Mouse (Mus musculus): ENCODE results near the gene Zfp704.

Gene Zfp704

GRCm38 (mm10) chr3:9454556-9455330 lies 155.1 kb downstream of the Zfp704 start:
- no peak for DNase-seq

- no peak for DNase-seq
Observed at GRCm38 (mm10) chr3:9450521-9450920, 159.4 kb downstream of the Zfp704 start.

GRCm38 (mm10) chr3:9449261-9450007 lies 160.5 kb downstream of the Zfp704 start:
- no peak for DNase-seq

- DNase-seq = no peak
Observed at GRCm38 (mm10) chr3:9448541-9448940, 161.3 kb downstream of the Zfp704 start.

- DNase-seq = no peak
Observed at GRCm38 (mm10) chr3:9444558-9444957, 165.3 kb downstream of the Zfp704 start.

GRCm38 (mm10) chr3:9443981-9444380 lies 165.9 kb downstream of the Zfp704 start:
- DNase-seq = no peak

- no peak for DNase-seq
Observed at GRCm38 (mm10) chr3:9443476-9443875, 166.4 kb downstream of the Zfp704 start.

- DNase-seq = no peak
Observed at GRCm38 (mm10) chr3:9441566-9442540, 168.0 kb downstream of the Zfp704 start.

- DNase-seq = no peak
Observed at GRCm38 (mm10) chr3:9440466-9440865, 169.4 kb downstream of the Zfp704 start.

GRCm38 (mm10) chr3:9439619-9440286 lies 170.1 kb downstream of the Zfp704 start:
- no peak for DNase-seq

GRCm38 (mm10) chr3:9436256-9436655 lies 173.6 kb downstream of the Zfp704 start:
- no peak for DNase-seq

GRCm38 (mm10) chr3:9434394-9435175 lies 175.3 kb downstream of the Zfp704 start:
- DNase-seq = no peak

GRCm38 (mm10) chr3:9432796-9433526 lies 176.9 kb downstream of the Zfp704 start:
- DNase-seq = no peak

GRCm38 (mm10) chr3:9432226-9432625 lies 177.7 kb downstream of the Zfp704 start:
- no peak for DNase-seq

- DNase-seq = no peak
Observed at GRCm38 (mm10) chr3:9429946-9430345, 179.9 kb downstream of the Zfp704 start.

GRCm38 (mm10) chr3:9427826-9428225 lies 182.1 kb downstream of the Zfp704 start:
- DNase-seq = no peak

GRCm38 (mm10) chr3:9425661-9426060 lies 184.2 kb downstream of the Zfp704 start:
- no peak for DNase-seq

- no peak for DNase-seq
Observed at GRCm38 (mm10) chr3:9424637-9425036, 185.2 kb downstream of the Zfp704 start.

GRCm38 (mm10) chr3:9423669-9424068 lies 186.2 kb downstream of the Zfp704 start:
- no peak for DNase-seq

GRCm38 (mm10) chr3:9408896-9409295 lies 201.0 kb downstream of the Zfp704 start:
- DNase-seq = no peak

GRCm38 (mm10) chr3:9407801-9408200 lies 202.1 kb downstream of the Zfp704 start:
- no peak for DNase-seq

Measured in liver (tissue).